Mouse (Mus musculus): ENCODE data around the gene Dusp13. TPM values are rescaled to one million over a fixed set of nuclear protein-coding genes. Genes with fewer than 3 reads are reported as not detected.
A peak's percentile ranks its signal among the peaks of the same experiment; 100 is the strongest.

The Dusp13 gene
- polyA plus RNA-seq, 1 experiment from 2014 or later: not detected

GRCm38 (mm10) chr14:21722021-21722698 is 28.8 kb downstream of the Dusp13 start:
- H3K4me3 ChIP-seq (replicated peaks): no peak overlapping the region
- WGBS: 56% methylated on average over 8 of the region's 8 CpGs
- no peak overlapping the region for H3K9ac ChIP-seq (replicated peaks)
- H3K27ac ChIP-seq: 0 out of 2 replicates have a peak overlapping the region, but pooled peaks have one; percentile 37
- no peaks in the 10 kb centered on the region for H3K36me3 ChIP-seq
- no peaks in the 10 kb centered on the region for H3K27me3 ChIP-seq
- no peak for ATAC-seq (ENCODE audit: insufficient number of reproducible peaks, insufficient read depth, low FRiP score, low TSS enrichment, low read depth)
- no peak overlapping the region for H3K4me2 ChIP-seq
- H3K4me1 ChIP-seq (replicated peaks): peaks cover 19% of the 10 kb centered on the region
- 0 out of 2 replicates have a peak, but pooled peaks cover 12% of the 10 kb centered on the region for H3K9me3 ChIP-seq

DNA sequence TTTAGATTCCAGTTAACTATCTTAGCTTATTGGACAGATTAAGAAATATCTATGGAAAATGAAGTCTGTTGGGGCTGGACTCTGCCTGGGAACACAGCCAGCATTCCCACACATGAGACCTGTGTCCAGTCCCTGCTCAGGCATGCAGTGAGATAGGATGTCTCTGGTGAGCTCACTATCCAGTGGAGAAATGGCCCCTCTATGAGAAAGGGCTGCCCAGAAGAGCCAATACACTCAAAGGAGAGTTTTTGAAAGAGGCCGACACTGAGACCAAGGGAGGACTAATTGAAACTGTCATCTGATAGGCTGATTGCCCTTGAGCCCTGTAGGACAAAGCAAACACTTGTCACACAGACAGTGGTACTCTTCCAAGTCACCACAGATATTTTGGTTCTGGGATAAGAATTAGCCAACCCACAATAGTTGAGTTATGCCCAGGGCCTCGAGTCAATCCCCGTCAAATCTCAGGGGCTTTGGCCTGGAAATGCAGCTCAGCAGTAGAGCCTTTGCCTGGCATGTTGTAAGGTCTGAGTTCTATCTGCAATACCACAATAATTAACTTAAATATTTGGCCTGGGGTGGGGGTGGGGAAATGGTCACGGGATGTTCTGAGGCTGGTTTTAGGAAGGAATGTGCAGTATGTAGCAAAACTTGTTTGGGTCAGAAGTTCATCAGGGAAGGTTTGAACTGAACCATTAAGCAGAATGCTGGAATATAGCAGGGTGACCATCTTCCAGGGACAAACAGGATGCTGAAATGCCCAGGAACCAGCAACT is 30.4 kb downstream of the Dusp13 start:
- Histone ChIP-seq H3K27ac (no peak overlapping the region), H3K9ac (replicated peaks) (no peak overlapping the region), H3K27me3 (no peaks in the 10 kb centered on the region), H3K4me2 (no peak overlapping the region), H3K9me3 (0 out of 2 replicates have a peak, but pooled peaks cover 12% of the 10 kb centered on the region), H3K36me3 (no peaks in the 10 kb centered on the region), H3K4me3 (replicated peaks) (no peak overlapping the region), H3K4me1 (replicated peaks) (peaks cover 29% of the 10 kb centered on the region)
- ATAC-seq (ENCODE audit: insufficient number of reproducible peaks, insufficient read depth, low FRiP score, low TSS enrichment, low read depth): no peak
- WGBS: 83% methylated on average over 4 of the region's 4 CpGs

DNA sequence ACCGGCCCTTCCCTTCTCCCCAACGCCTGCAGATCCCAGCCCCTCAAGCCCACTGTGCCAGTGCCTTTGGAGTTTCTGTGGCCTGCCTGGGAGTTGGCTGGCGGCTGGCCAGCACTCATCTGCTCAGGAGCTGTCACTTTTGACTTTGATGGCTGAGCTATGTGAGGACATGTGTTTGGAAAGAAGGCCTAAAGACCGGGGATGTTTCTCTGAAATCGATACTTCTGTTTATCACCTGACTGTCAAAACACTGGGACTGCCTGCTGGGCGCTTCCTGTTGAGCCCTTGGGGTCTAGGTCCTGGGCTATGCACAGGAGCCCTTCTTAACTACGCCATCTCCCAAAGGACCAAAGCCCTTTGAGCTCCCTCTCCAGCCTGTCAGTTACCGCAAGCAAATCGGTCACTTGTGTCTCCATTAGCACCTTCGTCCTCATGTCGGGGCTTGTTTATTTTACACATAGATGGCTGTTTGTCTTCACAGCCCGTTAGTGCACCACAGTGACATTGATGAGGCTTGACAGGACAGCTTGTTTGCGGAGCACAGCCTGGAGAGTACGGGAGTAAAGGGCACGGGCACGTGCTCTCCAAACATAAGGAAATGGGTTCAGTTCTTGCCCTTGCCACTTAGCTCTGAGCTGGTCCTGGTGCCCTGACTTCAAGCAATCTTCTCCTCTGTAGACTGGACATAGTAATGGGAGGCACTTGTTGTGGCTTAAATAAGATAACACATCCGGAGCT is 31.2 kb downstream of the Dusp13 start:
- WGBS: 26% methylated on average over 17 of the region's 17 CpGs
- H3K9me3 ChIP-seq: 0 out of 2 replicates have a peak, but pooled peaks cover 12% of the 10 kb centered on the region
- H3K9ac ChIP-seq (replicated peaks): no peak overlapping the region
- H3K4me2 ChIP-seq: peak overlapping the region; percentile 15; the same call in 1 of the 2 replicates
- H3K4me1 ChIP-seq (replicated peaks): peaks cover 29% of the 10 kb centered on the region
- no peaks in the 10 kb centered on the region for H3K27me3 ChIP-seq
- peak overlapping the region; percentile 79 for H3K27ac ChIP-seq
- no peak overlapping the region for H3K4me3 ChIP-seq (replicated peaks)
- ATAC-seq (ENCODE audit: insufficient number of reproducible peaks, insufficient read depth, low FRiP score, low TSS enrichment, low read depth): no peak
- no peaks in the 10 kb centered on the region for H3K36me3 ChIP-seq

GRCm38 (mm10) chr14:21714486-21714885 is 36.5 kb downstream of the Dusp13 start, which contains the start of gene Dupd1:
Dupd1 (minus strand) TSS chr14:21714576.
- WGBS: 62% methylated on average over 5 of the region's 5 CpGs

GRCm38 (mm10) chr14:21711231-21711630 is 39.8 kb downstream of the Dusp13 start:
- no peak for ATAC-seq (ENCODE audit: insufficient number of reproducible peaks, insufficient read depth, low FRiP score, low TSS enrichment, low read depth)
- Histone ChIP-seq H3K4me2 (no peak overlapping the region), H3K4me3 (replicated peaks) (no peak overlapping the region), H3K27ac (peak overlapping the region; percentile 60), H3K4me1 (replicated peaks) (peaks cover 31% of the 10 kb centered on the region), H3K9me3 (no peaks in the 10 kb centered on the region), H3K36me3 (no peaks in the 10 kb centered on the region), H3K9ac (replicated peaks) (no peak overlapping the region), H3K27me3 (no peaks in the 10 kb centered on the region)
- WGBS: 69% methylated on average over 2 of the region's 2 CpGs

More at GRCm38 (mm10) chr14:21714486-21714885, 36.5 kb downstream of the Dusp13 start, which contains the start of gene Dupd1:
- no peak for ATAC-seq (ENCODE audit: insufficient number of reproducible peaks, insufficient read depth, low FRiP score, low TSS enrichment, low read depth)
- no peak within 1 kb of the TSS for H3K4me3 ChIP-seq (replicated peaks)
- no peaks in the 10 kb centered on the region for H3K27me3 ChIP-seq
- peaks cover 25% of the 10 kb centered on the region for H3K4me1 ChIP-seq (replicated peaks)
- no peak within 1 kb of the TSS for H3K4me2 ChIP-seq
- no peak within 1 kb of the TSS for H3K9ac ChIP-seq (replicated peaks)
- no peaks in the 10 kb centered on the region for H3K9me3 ChIP-seq
- no peaks in the 10 kb centered on the region for H3K36me3 ChIP-seq
- H3K27ac ChIP-seq: no peak within 1 kb of the TSS

GRCm38 (mm10) chr14:21709545-21709944 is 41.4 kb downstream of the Dusp13 start:
- Histone ChIP-seq H3K27ac (no peak overlapping the region), H3K9me3 (no peaks in the 10 kb centered on the region), H3K9ac (replicated peaks) (no peak overlapping the region), H3K4me1 (replicated peaks) (peaks cover 28% of the 10 kb centered on the region), H3K27me3 (no peaks in the 10 kb centered on the region), H3K4me3 (replicated peaks) (no peak overlapping the region), H3K4me2 (no peak overlapping the region), H3K36me3 (no peaks in the 10 kb centered on the region)
- WGBS: 45% methylated on average over 2 of the region's 2 CpGs
- no peak for ATAC-seq (ENCODE audit: insufficient number of reproducible peaks, insufficient read depth, low FRiP score, low TSS enrichment, low read depth)

GRCm38 (mm10) chr14:21706759-21707571 is 44.0 kb downstream of the Dusp13 start:
- Histone ChIP-seq H3K27me3 (no peaks in the 10 kb centered on the region), H3K4me1 (replicated peaks) (peaks cover 26% of the 10 kb centered on the region), H3K4me3 (replicated peaks) (no peak overlapping the region), H3K27ac (peak overlapping the region; percentile 90), H3K9me3 (no peaks in the 10 kb centered on the region), H3K36me3 (no peaks in the 10 kb centered on the region), H3K9ac (replicated peaks) (no peak overlapping the region), H3K4me2 (no peak overlapping the region)
- 44% methylated on average over 12 of the region's 12 CpGs for WGBS
- ATAC-seq (ENCODE audit: insufficient number of reproducible peaks, insufficient read depth, low FRiP score, low TSS enrichment, low read depth): peak; percentile 72; the same call in 1 of the 2 replicates

GRCm38 (mm10) chr14:21705462-21705861 is 45.5 kb downstream of the Dusp13 start:
- Histone ChIP-seq H3K36me3 (no peaks in the 10 kb centered on the region), H3K4me2 (no peak overlapping the region), H3K27ac (no peak overlapping the region; the same call in 1 of the 2 replicates), H3K9ac (replicated peaks) (no peak overlapping the region), H3K9me3 (no peaks in the 10 kb centered on the region), H3K4me1 (replicated peaks) (peaks cover 20% of the 10 kb centered on the region), H3K4me3 (replicated peaks) (no peak overlapping the region), H3K27me3 (no peaks in the 10 kb centered on the region)
- 95% methylated on average over 2 of the region's 2 CpGs for WGBS
- no peak for ATAC-seq (ENCODE audit: insufficient number of reproducible peaks, insufficient read depth, low FRiP score, low TSS enrichment, low read depth)

- Histone ChIP-seq H3K4me2 (no peak overlapping the region), H3K4me3 (replicated peaks) (no peak overlapping the region), H3K9ac (replicated peaks) (no peak overlapping the region), H3K9me3 (no peaks in the 10 kb centered on the region), H3K4me1 (replicated peaks) (peaks cover 16% of the 10 kb centered on the region), H3K27ac (no peak overlapping the region), H3K36me3 (no peaks in the 10 kb centered on the region), H3K27me3 (no peaks in the 10 kb centered on the region)
- WGBS: 79% methylated on average over 5 of the region's 5 CpGs
- no peak for ATAC-seq (ENCODE audit: insufficient number of reproducible peaks, insufficient read depth, low FRiP score, low TSS enrichment, low read depth)
Observed at GRCm38 (mm10) chr14:21703255-21703654, 47.7 kb downstream of the Dusp13 start.

DNA sequence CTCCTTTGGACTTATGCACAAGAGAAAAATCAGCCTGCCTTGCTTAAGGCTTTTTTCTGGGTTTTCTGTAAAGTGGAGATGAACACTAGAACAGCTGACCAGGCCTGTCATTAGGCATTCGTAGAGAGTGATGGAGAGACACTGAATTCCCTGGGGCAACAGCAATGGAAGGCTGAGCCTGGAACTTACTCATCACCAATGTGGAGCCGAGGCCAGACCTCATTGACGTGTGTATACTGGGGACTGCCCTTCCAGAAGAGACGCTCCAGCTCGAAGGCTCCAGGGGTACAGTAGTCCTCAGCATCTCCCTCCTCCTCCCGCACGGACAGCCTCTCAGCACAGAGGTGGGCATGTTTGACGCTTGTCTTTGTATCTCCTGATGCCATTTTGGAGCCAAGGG is 48.3 kb downstream of the Dusp13 start:
- Histone ChIP-seq H3K27ac (no peak overlapping the region), H3K4me2 (no peak overlapping the region), H3K4me3 (replicated peaks) (no peak overlapping the region), H3K9ac (replicated peaks) (no peak overlapping the region), H3K9me3 (no peaks in the 10 kb centered on the region), H3K4me1 (replicated peaks) (peaks cover 22% of the 10 kb centered on the region), H3K27me3 (no peaks in the 10 kb centered on the region), H3K36me3 (no peaks in the 10 kb centered on the region)
- ATAC-seq (ENCODE audit: insufficient number of reproducible peaks, insufficient read depth, low FRiP score, low TSS enrichment, low read depth): no peak
- 90% methylated on average over 8 of the region's 8 CpGs for WGBS
